Mouse (Mus musculus): Measurements from ENCODE around the gene Tbc1d24.

DNA sequence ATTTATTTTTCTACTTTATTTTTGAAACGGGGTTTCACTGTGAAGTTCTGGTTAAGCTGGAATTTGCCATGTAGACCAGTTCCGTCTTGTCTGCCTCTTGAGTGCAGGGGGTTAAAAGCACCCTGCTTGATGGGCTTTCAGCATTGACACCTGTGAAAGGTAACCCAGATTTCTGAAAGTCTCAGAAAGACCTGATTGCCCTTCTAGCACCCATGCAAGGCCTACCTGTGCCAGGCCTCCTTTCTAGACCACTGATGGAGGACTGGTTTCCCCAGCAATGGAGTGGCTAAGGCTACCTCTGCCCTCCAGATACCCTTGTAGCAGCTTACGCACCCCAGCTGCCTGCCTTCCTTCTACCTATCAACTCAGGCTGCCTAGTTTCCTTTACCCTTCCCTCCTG lies 35.2 kb downstream of the Tbc1d24 start:
- TF ChIP-seq CTCF (conservative IDR thresholded peaks at IDR 0.05 in 1 of 2, IDR thresholded peaks at IDR 0.05 in 1 of 2; ENCODE audit: low read depth in 2 of 2, low read length in 2 of 2) (no peak), USF1 (IDR thresholded peaks at IDR 0.05; ENCODE audit: low read depth, low read length) (no peak), POLR2AphosphoS2 (IDR thresholded peaks at IDR 0.05; ENCODE audit: low read depth, low read length) (no peak), UBTF (IDR thresholded peaks at IDR 0.05; ENCODE audit: low read depth, low read length) (no peak), CHD1 (IDR thresholded peaks at IDR 0.05; ENCODE audit: low read depth, low read length) (no peak), POLR2A (IDR thresholded peaks at IDR 0.05; ENCODE audit: low read depth, low read length) (no peak)
